Mouse (Mus musculus) thymus, adult 2 months (tissue): ENCODE data around the gene Optn. TPM values are rescaled to one million over a fixed set of nuclear protein-coding genes. Genes with fewer than 3 reads are reported as not detected.

Experiments
- DNase-seq: peaks from one replicate; pipeline ENCODE4 v3.0.0; 2021
- H3K27ac ChIP-seq: fragments of 200-500 bp; 2 replicates; pipeline ENCODE4 v1.5.1; 2012; ENCODE audit warnings: low read length, control low read depth; ENCODE audit not compliant: control insufficient read depth, insufficient read depth
- H3K27me3 ChIP-seq: fragments of 200-500 bp; 2 replicates; pipeline ENCODE4 v1.6.1; 2012; ENCODE audit warnings: mild to moderate bottlenecking, low read length, moderate library complexity, mixed read lengths; ENCODE audit not compliant: control insufficient read depth, insufficient read depth
- H3K36me3 ChIP-seq: fragments of 200-500 bp; 2 replicates; pipeline ENCODE4 v1.6.1; 2012; ENCODE audit warnings: mild to moderate bottlenecking, low read length, moderate library complexity; ENCODE audit not compliant: control insufficient read depth, insufficient read depth
- H3K4me1 ChIP-seq: fragments of 200-500 bp; replicated peaks from 2 replicates; pipeline ENCODE4 v1.6.1; 2012; ENCODE audit warnings: low read length; ENCODE audit not compliant: control insufficient read depth, insufficient read depth
- H3K4me3 ChIP-seq: fragments of 200-500 bp; 2 replicates; pipeline ENCODE4 v1.5.1; 2012; ENCODE audit warnings: mild to moderate bottlenecking, low read length, control low read depth, moderate library complexity; ENCODE audit not compliant: control insufficient read depth, insufficient read depth
- CTCF ChIP-seq: fragments of 200-500 bp; IDR thresholded peaks from 2 replicates; pipeline ENCODE4 v1.5.1; 2012; ENCODE audit warnings: mild to moderate bottlenecking, control low read depth, low read length, moderate library complexity, borderline replicate concordance; ENCODE audit not compliant: control insufficient read depth, poor library complexity, insufficient read depth; ENCODE audit errors: extremely low read depth
- POLR2A ChIP-seq: fragments of 200-500 bp; IDR thresholded peaks from 2 replicates; pipeline ENCODE4 v1.6.1; 2012; ENCODE audit warnings: mild to moderate bottlenecking, low read length, control low read depth, moderate library complexity; ENCODE audit not compliant: control insufficient read depth, poor library complexity, insufficient read depth; ENCODE audit errors: extremely low read depth
- WGBS: fragments of 180-500 bp; shearing (Covaris S2); methylation state at CpG from one replicate; pipeline ENCODE4 v1.1.7; 2018; 5-methylcytosine and 5-hydroxymethylcytosine counted together
- polyA plus RNA-seq: library from polyadenylated mRNA; depleted of rRNA; stranded (reverse); fragments of >200 nt; gene quantifications from 2 replicates; pipeline ENCODE4 v1.2.3, GENCODE M21; 2012

Optn gene
- polyA plus RNA-seq, 1 experiment = 1.4 TPM

GRCm38 (mm10) chr2:4988826-4989424, 74.9 kb downstream of the Optn start:
- Histone ChIP-seq H3K27ac (no peak overlapping the region), H3K4me1 (no peaks in the 10 kb centered on the region), H3K36me3 (no peaks in the 10 kb centered on the region), H3K4me3 (no peak overlapping the region), H3K27me3 (no peaks in the 10 kb centered on the region)
- 86% methylated on average over 11 of the region's 11 CpGs for WGBS
- no peak for DNase-seq
- TF ChIP-seq CTCF = no peak
- no peak for TF ChIP-seq POLR2A

DNA sequence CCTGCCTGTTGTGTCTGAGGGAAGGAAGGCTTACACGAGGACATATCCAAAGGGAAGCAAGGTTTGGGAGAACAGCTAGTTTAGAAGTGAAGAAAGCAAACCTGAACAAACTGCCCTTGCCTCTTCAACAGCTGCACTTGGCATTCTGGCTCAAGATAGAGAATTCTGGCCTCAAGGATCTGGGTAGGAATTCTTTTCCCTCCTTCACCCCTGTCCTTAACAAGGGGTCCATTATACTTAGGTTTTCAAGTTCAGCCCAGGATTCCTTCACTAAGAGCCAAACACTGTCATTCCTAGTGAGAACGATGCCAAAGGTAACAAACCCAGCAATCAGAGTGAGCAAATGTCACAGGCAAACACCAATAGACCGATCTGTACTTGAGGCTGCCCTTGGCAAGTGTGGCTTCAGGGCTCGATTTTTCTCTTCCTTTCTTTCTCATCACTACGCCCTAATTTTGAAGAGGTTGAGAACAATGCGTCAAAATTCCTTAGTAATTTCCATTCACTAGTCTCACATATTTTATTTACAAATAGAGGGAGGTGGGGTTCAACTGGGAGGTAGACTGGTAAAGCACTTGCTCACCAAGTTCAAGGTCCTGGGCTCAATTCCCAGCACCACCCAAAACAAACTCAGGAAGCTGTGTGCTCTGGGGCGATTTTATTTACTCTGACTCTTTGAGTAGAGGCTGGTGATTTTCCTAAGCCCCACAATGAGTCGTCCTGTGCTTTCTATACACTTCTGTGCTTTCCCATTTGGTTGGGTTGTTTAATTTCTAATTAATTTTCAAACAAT, 76.3 kb downstream of the Optn start:
- no peaks in the 10 kb centered on the region for H3K36me3 ChIP-seq
- no peak overlapping the region for H3K4me3 ChIP-seq
- H3K4me1 ChIP-seq = no peaks in the 10 kb centered on the region
- WGBS = 92% methylated on average over 8 of the region's 8 CpGs
- no peak for TF ChIP-seq POLR2A
- no peak for TF ChIP-seq CTCF
- no peaks in the 10 kb centered on the region for H3K27me3 ChIP-seq
- no peak overlapping the region for H3K27ac ChIP-seq
- DNase-seq = no peak

- WGBS = 41% methylated on average over 4 of the region's 4 CpGs
- TF ChIP-seq POLR2A = no peak
- TF ChIP-seq CTCF = no peak
- no peak overlapping the region for H3K27ac ChIP-seq
These were observed 77.1 kb downstream of the Optn start for GRCm38 (mm10) chr2:4986798-4987197.

DNA sequence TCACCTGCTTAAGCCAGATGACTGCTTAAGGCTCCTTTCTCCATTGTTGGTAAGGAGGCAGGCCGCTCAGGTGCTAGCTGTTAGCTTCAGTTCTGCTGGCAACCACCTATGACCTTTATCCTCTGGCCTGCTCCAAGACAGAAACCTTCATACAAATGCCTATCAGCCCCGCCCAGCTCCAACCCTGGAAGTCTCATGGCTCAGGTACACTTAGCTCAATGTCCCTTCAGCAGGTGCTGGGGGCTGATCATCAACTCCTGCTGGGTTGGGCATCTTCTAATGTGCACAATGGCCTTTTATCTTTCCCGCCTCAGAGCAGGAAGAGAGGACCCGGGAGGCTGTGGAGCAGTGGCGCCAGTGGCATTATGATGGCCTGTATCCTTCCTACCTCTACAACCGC, 78.9 kb downstream of the Optn start:
- Histone ChIP-seq H3K4me1 (no peaks in the 10 kb centered on the region), H3K27ac (no peak overlapping the region), H3K27me3 (no peaks in the 10 kb centered on the region), H3K36me3 (no peaks in the 10 kb centered on the region), H3K4me3 (no peak overlapping the region)
- no peak for DNase-seq
- TF ChIP-seq POLR2A = no peak
- TF ChIP-seq CTCF = no peak
- WGBS = 87% methylated on average over 6 of the region's 6 CpGs

More at GRCm38 (mm10) chr2:4986798-4987197, 77.1 kb downstream of the Optn start:
- Histone ChIP-seq H3K27me3 (no peaks in the 10 kb centered on the region), H3K4me3 (no peak overlapping the region), H3K4me1 (no peaks in the 10 kb centered on the region), H3K36me3 (no peaks in the 10 kb centered on the region)
- DNase-seq = no peak

DNA sequence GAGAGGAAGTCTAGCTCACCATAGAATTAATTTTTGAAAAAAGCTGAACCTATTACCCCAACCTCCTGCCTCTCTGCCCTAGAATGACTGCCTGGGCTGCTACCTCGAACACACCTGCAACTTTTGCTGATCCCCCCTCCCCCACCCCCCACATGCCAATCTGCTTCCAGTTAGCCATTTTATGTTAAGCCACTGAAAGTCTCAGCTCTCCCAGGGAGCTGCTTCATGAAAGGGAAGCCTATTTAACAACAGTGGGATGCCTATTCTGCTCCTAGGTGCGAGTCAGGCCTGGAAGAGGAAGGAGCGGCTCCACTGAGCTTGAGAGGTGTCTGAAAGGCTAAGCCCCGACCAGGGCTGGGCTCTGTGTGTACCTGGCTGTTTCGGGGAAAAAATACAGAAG, 79.9 kb downstream of the Optn start:
- DNase-seq = no peak
- Histone ChIP-seq H3K27ac (no peak overlapping the region), H3K36me3 (no peaks in the 10 kb centered on the region), H3K4me3 (no peak overlapping the region), H3K4me1 (no peaks in the 10 kb centered on the region), H3K27me3 (no peaks in the 10 kb centered on the region)
- TF ChIP-seq CTCF (no peak), POLR2A (no peak)
- WGBS = 56% methylated on average over 5 of the region's 5 CpGs

DNA sequence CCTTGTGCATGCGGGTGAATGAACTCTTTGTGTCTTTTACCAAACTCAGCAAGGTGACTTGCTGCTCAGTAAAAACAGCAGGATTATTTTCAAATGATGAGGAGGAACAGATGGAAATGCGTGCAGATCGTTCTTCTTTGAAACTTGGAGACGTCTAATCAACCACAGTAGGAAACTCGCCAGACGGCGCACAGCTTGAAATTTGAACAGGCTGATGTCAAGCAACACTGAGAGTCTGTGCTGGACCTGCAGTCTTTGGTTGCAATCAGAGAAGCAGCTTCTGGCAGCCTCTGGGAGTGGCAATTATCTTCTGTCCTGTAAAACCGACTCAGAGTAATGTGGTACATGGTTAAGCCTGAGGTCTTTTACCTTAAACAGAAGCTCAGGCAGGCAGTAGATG, 85.8 kb downstream of the Optn start:
- no peak for TF ChIP-seq CTCF
- no peak for TF ChIP-seq POLR2A
- DNase-seq = no peak
- 81% methylated on average over 8 of the region's 8 CpGs for WGBS

More for the DNA sequence above, 85.8 kb downstream of the Optn start:
- no peak overlapping the region for H3K4me3 ChIP-seq
- no peak overlapping the region for H3K27ac ChIP-seq
- H3K36me3 ChIP-seq = no peaks in the 10 kb centered on the region
- H3K27me3 ChIP-seq = no peaks in the 10 kb centered on the region
- no peaks in the 10 kb centered on the region for H3K4me1 ChIP-seq
